Mouse (Mus musculus): ENCODE results near the gene Pnmt. TPM values are rescaled to one million over a fixed set of nuclear protein-coding genes. Genes with fewer than 3 reads are reported as not detected.

The Pnmt gene
- polyA plus RNA-seq (2012; rRNA removed), result 1.5 and 1.6 TPM in 2 replicates

GRCm38 (mm10) chr11:98385638-98386585 is at the start of gene Pnmt:
Gene Pnmt, plus strand, starts transcription at chr11:98386450.

DNA sequence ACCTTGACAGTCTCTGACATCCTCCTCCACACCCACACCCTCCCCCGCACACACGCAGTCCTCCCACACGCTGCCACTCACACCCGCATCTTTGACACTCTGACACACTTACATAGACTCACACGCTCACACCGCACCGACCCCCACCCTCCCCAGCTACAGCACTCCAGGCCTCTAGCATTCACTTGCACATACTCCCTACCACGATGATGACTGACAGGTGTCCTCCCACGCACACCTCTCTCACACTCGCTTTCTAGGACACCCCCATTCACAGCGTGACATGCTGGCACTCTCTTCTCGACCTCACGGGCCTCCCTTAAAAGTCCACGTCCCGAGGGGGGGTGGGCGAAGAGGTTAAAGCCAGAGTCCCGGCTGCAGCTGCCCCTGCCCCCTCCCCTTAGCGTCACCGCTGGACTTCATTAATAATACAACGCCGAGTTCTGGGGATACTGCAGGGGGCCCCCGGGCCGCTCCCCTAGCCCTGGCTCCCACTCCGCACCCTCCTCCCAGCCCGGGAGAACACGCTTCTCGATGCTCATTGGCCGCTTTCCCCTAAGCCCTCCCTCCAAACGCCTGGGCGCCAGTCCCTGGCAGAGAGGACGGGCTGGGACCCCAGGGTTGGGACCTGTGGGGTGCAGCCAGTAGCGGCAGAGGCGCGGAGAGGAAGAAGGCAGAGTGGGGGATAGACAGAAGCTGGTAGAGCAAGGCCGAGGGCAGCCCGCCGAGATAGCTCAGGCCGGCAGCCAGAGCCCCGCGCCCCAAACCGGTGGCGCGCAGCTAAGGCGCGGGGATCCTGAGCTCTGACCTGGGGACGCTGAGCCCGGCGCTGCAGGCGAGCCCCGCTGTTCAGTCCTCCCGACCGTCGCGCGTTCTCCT is 37.9 kb upstream of the Pnmt start, which contains the start of gene Ppp1r1b:
Gene Ppp1r1b (plus strand): TSS at position 322 of the 879 bp plus-strand sequence.

DNA sequence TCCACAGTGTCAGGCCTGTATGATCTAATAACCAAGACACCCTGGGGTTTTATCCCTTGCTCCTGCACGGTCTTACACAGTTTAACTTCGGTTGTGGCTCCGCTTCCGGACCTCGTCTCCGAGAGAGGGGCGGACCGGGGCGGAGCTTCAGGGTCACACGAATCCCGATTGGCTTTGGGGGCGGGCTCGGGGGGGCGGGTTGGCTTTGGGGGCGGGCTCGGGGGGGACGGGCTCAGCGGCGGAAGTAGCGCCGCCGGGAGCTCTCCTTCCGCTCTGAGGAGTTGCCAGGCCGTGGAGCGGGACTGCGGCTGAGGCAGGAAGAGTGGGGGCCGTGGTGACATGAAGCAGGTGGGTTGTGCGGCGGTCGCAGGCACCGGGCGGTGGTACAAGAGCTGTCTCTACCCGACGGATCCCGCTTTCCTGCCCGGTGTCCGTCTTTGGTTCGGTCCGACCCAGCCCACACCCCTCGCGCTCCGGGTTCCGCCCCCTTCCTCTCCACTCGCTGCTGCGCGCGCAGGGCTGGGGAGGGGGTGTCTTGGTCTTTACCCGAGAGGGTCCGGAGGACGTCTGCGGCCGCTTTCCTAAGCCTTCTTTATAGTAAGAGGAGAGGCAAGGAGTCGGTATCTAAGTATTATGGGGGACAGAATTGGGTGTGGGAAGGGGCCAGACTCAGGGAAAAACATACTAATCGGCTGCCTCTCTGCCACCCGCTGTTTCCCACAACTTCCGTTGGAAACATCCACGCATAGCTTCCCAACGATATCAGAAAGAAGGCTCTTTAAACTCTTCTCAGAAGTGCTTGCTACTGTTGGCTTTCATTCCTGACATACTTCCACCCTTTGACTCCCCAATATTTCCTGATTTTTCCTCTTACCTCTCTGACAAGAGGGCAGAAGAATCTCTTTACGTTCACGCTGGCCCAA is 27.8 kb upstream of the Pnmt start, which contains the start of gene Stard3:
Gene Stard3 (plus strand): TSS at position 208 of the 923 bp plus-strand sequence.

DNA sequence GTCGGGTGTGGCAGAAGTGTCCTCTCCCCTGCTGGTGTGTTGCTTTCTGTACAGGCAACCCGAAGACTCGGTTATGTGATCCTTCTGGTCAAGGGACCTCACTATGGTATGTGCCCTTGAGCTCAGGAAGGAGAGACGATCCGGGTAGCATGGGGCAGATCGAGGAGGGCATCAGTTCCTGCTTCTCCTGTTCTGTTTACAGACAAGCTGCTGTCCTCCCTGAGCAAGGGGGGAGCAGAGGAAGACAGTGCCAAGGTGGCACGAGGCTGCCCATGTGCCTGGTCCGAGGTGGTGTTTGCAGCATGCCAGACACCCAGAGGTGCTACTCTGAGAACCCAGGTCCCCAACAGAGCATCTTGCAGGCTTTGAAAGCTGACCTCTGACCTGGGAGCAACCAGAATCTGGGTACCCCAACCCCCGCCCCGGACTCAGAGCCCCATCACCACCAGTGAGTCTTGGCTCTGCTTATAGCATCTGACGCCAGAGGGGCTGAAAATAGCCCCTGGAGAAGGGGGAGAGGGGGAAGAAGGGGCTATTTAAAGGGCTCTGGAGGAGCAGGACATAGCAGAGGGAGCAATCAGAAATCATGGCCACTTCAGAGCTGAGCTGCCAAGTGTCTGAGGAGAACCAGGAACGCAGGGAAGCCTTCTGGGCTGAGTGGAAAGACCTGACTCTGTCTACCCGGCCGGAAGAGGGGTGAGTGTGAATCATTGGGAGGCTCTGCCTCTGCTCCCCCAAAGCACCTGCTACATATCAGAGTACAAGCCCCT is 2.8 kb upstream of the Pnmt start, which contains the start of gene Tcap:
Gene Tcap (plus strand): TSS at position 551 of the 770 bp plus-strand sequence.

GRCm38 (mm10) chr11:98400161-98400726 is 14.0 kb downstream of the Pnmt start, which contains the start of gene Pgap3:
Gene Pgap3, minus strand, starts transcription at chr11:98400490.

GRCm38 (mm10) chr11:98412273-98412796 is 26.1 kb downstream of the Pnmt start, which contains the start of gene Erbb2:
Gene Erbb2, plus strand, starts transcription at chr11:98412470.

Other genes with a start within 250 kb of the Pnmt start
- 23.2 and 24.2 TPM in 2 replicates for gene Fbxl20, start 236.0 kb upstream of the Pnmt start, polyA plus RNA-seq (2012; rRNA removed)
- gene Med1, start 193.2 kb upstream of the Pnmt start, polyA plus RNA-seq (2012; rRNA removed), result 28.4 and 28.8 TPM in 2 replicates
- 16.0 and 16.2 TPM in 2 replicates for gene Cdk12, start 183.4 kb upstream of the Pnmt start, polyA plus RNA-seq (2012; rRNA removed)
- gene Neurod2, start 56.8 kb upstream of the Pnmt start, polyA plus RNA-seq (2012; rRNA removed), result 66.9 and 87.9 TPM in 2 replicates
- gene Ppp1r1b, start 38.0 kb upstream of the Pnmt start, polyA plus RNA-seq (2012; rRNA removed), result 35.9 and 57.7 TPM in 2 replicates
- gene Stard3, start 28.1 kb upstream of the Pnmt start, polyA plus RNA-seq (2012; rRNA removed), result 57.5 and 63.6 TPM in 2 replicates
- gene Tcap, start 2.6 kb upstream of the Pnmt start, polyA plus RNA-seq (2012; rRNA removed), result 0.31 and 3.6 TPM in 2 replicates
- gene Pgap3, start 14.0 kb downstream of the Pnmt start, polyA plus RNA-seq (2012; rRNA removed), result 10.6 and 11.1 TPM in 2 replicates
- 4.1 and 4.2 TPM in 2 replicates for gene Erbb2, start 26.0 kb downstream of the Pnmt start, polyA plus RNA-seq (2012; rRNA removed)
- gene Mien1, start 52.5 kb downstream of the Pnmt start, polyA plus RNA-seq (2012; rRNA removed), result 186 and 206 TPM in 2 replicates
- 1.9 and 2.1 TPM in 2 replicates for gene Grb7, start 59.9 kb downstream of the Pnmt start, polyA plus RNA-seq (2012; rRNA removed)
- gene Ikzf3, start 159.6 kb downstream of the Pnmt start, polyA plus RNA-seq (2012; rRNA removed), result 0.08 and 0.10 TPM in 2 replicates
- gene Zpbp2, start 164.6 kb downstream of the Pnmt start, polyA plus RNA-seq (2012; rRNA removed), result 0.11 and 0.23 TPM in 2 replicates
- 105 and 111 TPM in 2 replicates for gene Ormdl3, start 200.9 kb downstream of the Pnmt start, polyA plus RNA-seq (2012; rRNA removed)
- gene Lrrc3c, start 211.8 kb downstream of the Pnmt start, polyA plus RNA-seq (2012; rRNA removed), result not detected in 2 replicates
- gene Gm12355, start 239.2 kb downstream of the Pnmt start, polyA plus RNA-seq (2012; rRNA removed), result 0.23 and 0.32 TPM in 2 replicates
- not detected in 2 replicates for gene Gsdma3, start 239.9 kb downstream of the Pnmt start, polyA plus RNA-seq (2012; rRNA removed)